Mouse (Mus musculus): ENCODE data around the gene Pde10a.
"Not testable (repeated sequence)": the region's sequence is repeated elsewhere in the genome, so short reads cannot be mapped to it uniquely, and the experiment has no call there.

The Pde10a gene

DNA sequence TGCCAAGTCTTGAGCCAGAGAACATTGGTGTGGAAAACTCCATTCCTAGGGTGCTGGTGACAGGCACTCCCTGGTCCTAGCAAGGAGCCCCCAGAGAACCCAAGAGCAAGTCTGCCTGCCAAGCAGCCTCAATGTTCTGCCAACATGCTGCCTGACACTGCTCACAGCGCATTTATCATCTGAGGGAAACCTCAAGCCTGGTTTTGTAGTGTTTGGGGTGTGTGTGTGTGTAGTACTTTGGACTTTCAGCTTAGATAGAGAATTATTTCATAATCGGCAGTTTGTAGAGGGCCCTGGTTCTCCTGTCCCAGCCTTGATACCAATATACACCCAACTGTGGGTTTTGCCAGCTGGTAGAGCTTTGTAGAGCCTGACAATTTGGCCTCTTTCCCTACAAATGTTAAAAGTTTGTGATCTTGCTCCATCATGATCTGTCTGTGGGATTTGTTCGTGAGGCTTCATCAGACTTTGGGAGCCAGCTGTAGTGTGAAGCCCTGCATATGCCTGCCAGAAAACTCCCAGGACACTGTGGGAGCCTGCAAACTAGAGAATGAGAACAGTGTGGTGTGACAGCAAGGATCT lies 127.6 kb downstream of the Pde10a start:
- DNase-seq: no peak

- peak; percentile 49 for DNase-seq
Measured at GRCm38 (mm10) chr17:8657661-8658060, 132.5 kb downstream of the Pde10a start.

- no peak for DNase-seq
Measured at GRCm38 (mm10) chr17:8658751-8659454, 133.7 kb downstream of the Pde10a start.

GRCm38 (mm10) chr17:8666912-8667311 lies 141.7 kb downstream of the Pde10a start:
- no peak for DNase-seq

DNA sequence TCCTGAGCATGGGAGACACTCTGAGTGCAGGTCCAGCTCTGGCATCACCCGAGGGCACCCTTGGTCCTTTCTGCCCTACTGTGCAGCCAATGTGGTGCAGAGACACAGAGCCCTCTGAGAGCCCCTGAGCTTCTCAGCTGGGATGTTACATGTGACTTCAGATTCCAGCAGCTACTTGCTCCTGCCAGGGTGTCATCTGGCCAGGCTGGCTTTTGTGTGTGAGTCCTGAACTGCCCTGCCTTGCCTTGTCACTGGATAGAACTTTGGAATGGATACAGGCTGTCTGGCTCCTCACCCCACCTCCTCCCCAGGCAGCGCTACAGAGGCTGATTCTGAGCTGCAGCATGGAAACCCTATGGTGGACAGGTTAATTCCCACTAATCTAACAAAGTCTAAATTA lies 149.5 kb downstream of the Pde10a start:
- no peak for DNase-seq

- DNase-seq: no peak
Measured at GRCm38 (mm10) chr17:8686356-8686755, 161.2 kb downstream of the Pde10a start.

DNA sequence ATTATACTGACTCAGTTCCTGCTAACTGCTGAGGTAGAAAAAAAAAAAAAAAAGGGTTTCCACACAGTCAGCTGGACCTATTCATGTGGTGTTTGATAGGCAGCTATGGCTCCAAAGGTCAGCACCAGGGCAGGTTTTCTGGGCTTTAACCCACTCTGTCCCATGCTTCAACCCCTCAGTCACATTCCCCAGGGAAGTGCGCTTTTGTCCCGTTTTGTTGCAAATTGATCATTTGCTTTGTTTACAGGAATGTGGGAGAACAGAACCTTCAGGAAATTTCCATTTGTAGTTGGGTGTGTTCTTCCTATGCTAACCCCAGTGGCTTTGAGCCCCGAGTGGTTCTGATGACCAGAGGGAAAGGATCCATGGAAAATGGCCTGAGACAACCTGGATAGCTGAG lies 162.9 kb downstream of the Pde10a start:
- peak; percentile 18 for DNase-seq

DNA sequence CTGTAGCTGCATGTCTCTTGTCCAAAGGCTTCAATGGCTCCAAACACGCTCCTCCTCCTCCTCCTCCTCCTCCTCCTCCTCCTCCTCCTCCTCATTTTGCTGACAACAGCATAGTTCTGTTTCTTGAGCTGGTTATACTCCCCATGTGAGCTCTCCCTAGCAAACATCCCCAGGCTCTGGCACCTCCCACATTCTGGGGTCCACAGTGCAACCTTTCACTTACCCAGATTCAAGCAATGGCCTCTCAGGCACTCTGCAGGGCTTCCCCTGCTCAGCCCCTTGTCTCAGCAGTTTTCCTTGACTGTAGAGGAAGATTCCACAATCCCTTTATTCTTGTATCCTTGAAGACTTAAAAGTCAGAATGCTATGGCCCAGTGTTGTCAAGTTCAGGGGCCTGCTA lies 173.1 kb downstream of the Pde10a start:
- no peak for DNase-seq

GRCm38 (mm10) chr17:8698793-8699192 lies 173.6 kb downstream of the Pde10a start:
- DNase-seq: no peak

- DNase-seq: no peak
Measured at GRCm38 (mm10) chr17:8701096-8701495, 175.9 kb downstream of the Pde10a start.

DNA sequence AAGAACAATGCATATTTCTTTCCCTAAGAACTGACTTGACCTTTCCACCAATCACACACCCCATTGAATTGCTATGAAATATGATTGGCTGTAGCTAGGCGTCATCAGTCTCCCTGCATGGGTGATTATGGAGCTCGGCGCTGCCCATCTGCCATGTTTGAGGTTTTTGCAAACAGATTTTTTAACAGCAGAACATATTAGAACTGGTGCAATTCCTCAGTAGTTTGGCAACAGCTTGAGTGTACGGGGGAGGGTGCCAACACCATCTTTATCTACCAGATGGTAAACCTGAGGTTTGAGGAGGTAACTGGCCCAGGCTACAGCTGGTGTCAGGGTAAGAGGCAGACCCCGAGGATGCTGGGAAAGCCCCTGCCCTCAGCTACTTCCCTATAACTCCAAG lies 177.3 kb downstream of the Pde10a start:
- no peak for DNase-seq

GRCm38 (mm10) chr17:8708006-8708405 lies 182.8 kb downstream of the Pde10a start:
- no peak for DNase-seq

GRCm38 (mm10) chr17:8712734-8713133 lies 187.6 kb downstream of the Pde10a start:
- not testable (repeated sequence) for DNase-seq

GRCm38 (mm10) chr17:8720961-8721360 lies 195.8 kb downstream of the Pde10a start:
- no peak for DNase-seq

DNA sequence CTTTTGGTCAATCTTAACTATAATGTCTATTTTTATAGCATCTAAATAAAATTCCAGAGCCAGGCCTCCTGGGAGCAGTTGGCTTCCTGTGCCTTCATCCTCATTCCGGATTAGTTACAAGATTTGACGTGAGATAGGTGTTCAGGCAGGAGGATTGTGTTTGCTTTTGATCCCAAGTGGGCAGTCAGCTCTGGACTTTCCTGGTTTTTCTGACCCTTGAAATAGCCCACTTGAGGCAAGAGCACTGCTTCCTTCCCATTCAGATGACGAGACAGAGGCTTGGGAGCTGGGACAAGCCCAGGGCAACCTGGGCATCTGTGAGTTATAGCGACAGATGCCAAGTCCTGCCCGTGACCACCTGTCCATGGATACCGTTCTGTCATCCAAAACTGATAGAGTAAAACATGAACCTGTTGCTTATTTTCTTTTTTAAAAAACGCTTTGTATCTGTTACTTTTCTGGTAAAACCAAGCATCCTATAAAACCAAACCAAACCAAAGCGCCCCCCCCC lies 199.3 kb downstream of the Pde10a start:
- no peak for DNase-seq

DNA sequence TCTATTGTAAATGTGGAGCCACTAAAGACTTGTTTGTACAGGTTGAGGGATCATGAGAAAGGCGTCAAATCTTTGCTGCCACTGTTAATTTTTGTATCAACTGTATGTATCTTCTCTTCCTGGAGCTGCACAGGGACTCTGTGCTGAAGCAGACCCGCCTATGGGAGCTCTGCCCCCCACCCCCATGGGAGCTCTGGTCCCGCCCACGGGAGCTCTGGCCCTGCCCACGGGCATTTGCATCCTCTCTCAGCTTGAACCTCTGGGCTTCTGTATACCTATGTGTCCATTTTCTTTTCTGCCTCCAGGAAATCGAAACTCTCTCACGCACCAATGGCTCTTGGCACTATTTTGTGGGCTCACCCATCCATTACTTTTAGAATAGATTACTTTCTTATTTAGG lies 203.5 kb downstream of the Pde10a start:
- peak; percentile 13 for DNase-seq

- DNase-seq: no peak
Measured at GRCm38 (mm10) chr17:8729808-8730207, 204.6 kb downstream of the Pde10a start.

DNA sequence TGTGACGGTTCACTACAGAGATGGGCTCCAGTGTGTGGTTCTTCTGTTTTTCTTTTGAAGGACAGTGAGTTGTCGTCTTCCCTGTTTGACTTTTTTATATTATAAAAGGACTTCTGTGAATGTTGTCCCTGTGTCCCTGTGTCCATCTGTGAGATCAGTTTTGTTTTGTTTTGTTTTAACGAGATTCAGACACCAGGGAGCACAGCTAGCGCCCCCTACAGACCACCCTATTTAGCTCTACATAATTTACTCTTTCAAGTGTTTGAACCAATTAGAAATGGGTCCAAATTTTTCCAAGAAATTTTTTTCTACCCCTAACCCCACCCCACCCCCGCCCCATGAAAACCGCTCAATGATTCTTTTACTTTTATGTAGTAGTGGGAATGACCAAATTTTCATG lies 205.9 kb downstream of the Pde10a start:
- DNase-seq: no peak

DNA sequence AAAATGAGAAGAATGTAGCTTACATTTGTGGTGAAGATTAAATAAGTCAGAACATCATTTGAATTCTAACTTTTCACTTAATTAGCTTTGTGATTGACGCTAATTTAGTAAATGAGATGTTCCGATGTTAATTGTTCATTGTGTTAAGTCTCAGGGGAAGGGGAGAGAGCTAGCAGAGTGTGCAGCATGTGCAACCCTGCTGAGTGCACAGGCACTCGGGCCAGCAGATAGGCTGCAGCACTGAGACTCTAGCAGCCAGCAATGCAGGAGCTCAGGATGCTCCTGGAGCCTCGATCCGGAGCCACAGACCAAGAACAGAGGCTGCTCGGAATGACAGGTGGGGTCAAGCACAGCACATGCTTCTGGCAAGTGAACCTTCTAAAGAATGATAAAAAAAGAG lies 211.1 kb downstream of the Pde10a start:
- no peak for DNase-seq

DNA sequence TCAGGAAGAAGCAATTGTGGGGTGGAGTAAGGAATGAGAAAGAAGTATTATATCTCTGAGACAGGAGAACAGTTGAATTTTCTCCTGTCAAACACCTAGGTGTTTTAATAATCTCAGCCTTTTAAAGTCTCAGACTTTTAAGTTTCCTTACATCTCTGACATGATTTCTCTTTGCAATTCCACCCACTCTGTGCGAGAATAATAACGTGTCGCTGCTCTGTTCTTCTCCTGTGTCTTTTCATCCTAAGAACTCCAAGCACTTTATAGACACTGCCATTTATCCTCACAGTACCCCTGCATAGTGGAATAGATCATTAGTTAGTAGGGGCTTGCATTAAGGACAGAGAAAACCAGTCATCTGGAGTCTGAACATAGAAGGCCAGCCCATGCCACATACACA lies 217.6 kb downstream of the Pde10a start:
- no peak for DNase-seq

- DNase-seq: no peak
Measured at GRCm38 (mm10) chr17:8745334-8745733, 220.2 kb downstream of the Pde10a start.

DNA sequence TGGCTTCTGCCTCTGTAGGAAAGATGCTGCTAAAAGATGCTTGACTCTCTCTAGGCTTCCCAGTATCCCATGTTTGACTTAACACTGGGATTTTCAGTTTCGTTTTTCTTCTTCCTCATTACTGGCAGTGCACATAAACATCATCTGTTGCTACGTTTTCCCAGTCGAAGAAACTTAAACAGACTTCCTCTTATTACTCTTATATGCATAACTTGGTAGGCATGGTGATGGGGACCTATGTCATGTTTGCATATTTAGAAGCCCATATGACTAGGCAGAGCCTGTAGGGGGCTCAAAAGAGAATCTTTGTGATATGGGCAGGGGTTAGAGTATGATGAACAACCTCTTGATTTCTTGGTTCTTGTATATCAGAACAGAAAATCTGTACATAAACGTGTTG lies 224.3 kb downstream of the Pde10a start:
- no peak for DNase-seq

GRCm38 (mm10) chr17:8757576-8757975 lies 232.4 kb downstream of the Pde10a start:
- no peak for DNase-seq

DNA sequence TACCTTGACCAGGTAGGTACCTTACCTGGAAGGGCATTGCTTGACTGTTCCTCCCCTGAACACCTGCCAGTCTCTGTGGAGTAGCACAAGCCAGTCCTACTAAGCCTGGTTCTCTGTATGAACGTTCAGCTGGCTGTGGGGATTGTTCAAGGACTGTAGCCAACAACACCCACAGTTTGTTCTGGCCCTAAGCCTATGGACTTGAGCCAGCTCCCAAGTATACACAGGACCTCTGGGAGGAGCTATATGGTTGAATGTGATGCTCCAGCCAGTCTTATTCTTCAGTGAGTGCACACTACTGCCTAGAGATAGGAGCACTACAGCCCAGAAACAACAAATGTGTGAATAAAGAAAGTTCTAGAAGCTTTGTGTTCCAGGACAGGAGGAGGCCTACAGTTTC lies 238.1 kb downstream of the Pde10a start:
- no peak for DNase-seq

Measured in embryo, embryonic 11 days (tissue).